Mouse (Mus musculus): ENCODE data around the gene Lrp5. TPM values are rescaled to one million over a fixed set of nuclear protein-coding genes. Genes with fewer than 3 reads are reported as not detected.

Gene Lrp5
- polyA plus RNA-seq, 1 experiment from 2014 or later: 11.3 TPM

- H3K27me3 ChIP-seq (ENCODE audit: control insufficient read depth, insufficient read depth, low read length): no peaks in the 10 kb centered on the region
- H3K4me1 ChIP-seq (ENCODE audit: control insufficient read depth, insufficient read depth, low read length): no peaks in the 10 kb centered on the region; the same call in 1 of the 2 replicates
- no peaks in the 10 kb centered on the region for H3K9me3 ChIP-seq (ENCODE audit: control insufficient read depth, low read depth, low read length)
- 94% methylated on average over 2 of the region's 2 CpGs for WGBS
- H3K4me3 ChIP-seq (ENCODE audit: low read depth, low read length): no peak overlapping the region
- ATAC-seq (ENCODE audit: insufficient number of reproducible peaks, insufficient read depth, low FRiP score, low read depth): no peak
- H3K36me3 ChIP-seq (ENCODE audit: control insufficient read depth, insufficient read depth, low read length): no peaks in the 10 kb centered on the region
- H3K27ac ChIP-seq (ENCODE audit: low read length): no peak overlapping the region
- no peak overlapping the region for H3K9ac ChIP-seq (replicated peaks; ENCODE audit: low read depth, low read length)
- H3K4me2 ChIP-seq (replicated peaks; ENCODE audit: low read depth, low read length): no peak overlapping the region
These were observed 13.2 kb downstream of the Lrp5 start for GRCm38 (mm10) chr19:3673149-3673548.

- Histone ChIP-seq H3K4me3 (ENCODE audit: low read depth, low read length) (no peak overlapping the region), H3K4me2 (replicated peaks; ENCODE audit: low read depth, low read length) (no peak overlapping the region), H3K4me1 (ENCODE audit: control insufficient read depth, insufficient read depth, low read length) (peaks cover 19% of the 10 kb centered on the region; the same call in 1 of the 2 replicates), H3K9ac (replicated peaks; ENCODE audit: low read depth, low read length) (no peak overlapping the region), H3K36me3 (ENCODE audit: control insufficient read depth, insufficient read depth, low read length) (no peaks in the 10 kb centered on the region), H3K27me3 (ENCODE audit: control insufficient read depth, insufficient read depth, low read length) (no peaks in the 10 kb centered on the region), H3K27ac (ENCODE audit: low read length) (peak overlapping the region; percentile 34; the same call in 1 of the 2 replicates), H3K9me3 (ENCODE audit: control insufficient read depth, low read depth, low read length) (no peaks in the 10 kb centered on the region)
- WGBS: 60% methylated on average over 13 of the region's 13 CpGs
- no peak for ATAC-seq (ENCODE audit: insufficient number of reproducible peaks, insufficient read depth, low FRiP score, low read depth)
These were observed 17.3 kb downstream of the Lrp5 start for GRCm38 (mm10) chr19:3669100-3669499.

GRCm38 (mm10) chr19:3668551-3668950 lies 17.8 kb downstream of the Lrp5 start:
- ATAC-seq (ENCODE audit: insufficient number of reproducible peaks, insufficient read depth, low FRiP score, low read depth): no peak
- Histone ChIP-seq H3K27ac (ENCODE audit: low read length) (peak overlapping the region; percentile 34; the same call in 1 of the 2 replicates), H3K27me3 (ENCODE audit: control insufficient read depth, insufficient read depth, low read length) (no peaks in the 10 kb centered on the region), H3K4me3 (ENCODE audit: low read depth, low read length) (no peak overlapping the region), H3K9me3 (ENCODE audit: control insufficient read depth, low read depth, low read length) (no peaks in the 10 kb centered on the region), H3K4me2 (replicated peaks; ENCODE audit: low read depth, low read length) (no peak overlapping the region), H3K4me1 (ENCODE audit: control insufficient read depth, insufficient read depth, low read length) (peaks cover 19% of the 10 kb centered on the region; the same call in 1 of the 2 replicates), H3K36me3 (ENCODE audit: control insufficient read depth, insufficient read depth, low read length) (no peaks in the 10 kb centered on the region), H3K9ac (replicated peaks; ENCODE audit: low read depth, low read length) (no peak overlapping the region)
- 77% methylated on average over 10 of the region's 10 CpGs for WGBS

GRCm38 (mm10) chr19:3667979-3668378 lies 18.4 kb downstream of the Lrp5 start:
- Histone ChIP-seq H3K4me3 (ENCODE audit: low read depth, low read length) (no peak overlapping the region), H3K27me3 (ENCODE audit: control insufficient read depth, insufficient read depth, low read length) (no peaks in the 10 kb centered on the region), H3K4me1 (ENCODE audit: control insufficient read depth, insufficient read depth, low read length) (peaks cover 19% of the 10 kb centered on the region; the same call in 1 of the 2 replicates), H3K36me3 (ENCODE audit: control insufficient read depth, insufficient read depth, low read length) (no peaks in the 10 kb centered on the region), H3K27ac (ENCODE audit: low read length) (no peak overlapping the region), H3K4me2 (replicated peaks; ENCODE audit: low read depth, low read length) (no peak overlapping the region), H3K9me3 (ENCODE audit: control insufficient read depth, low read depth, low read length) (no peaks in the 10 kb centered on the region), H3K9ac (replicated peaks; ENCODE audit: low read depth, low read length) (no peak overlapping the region)
- 75% methylated on average over 11 of the region's 11 CpGs for WGBS
- no peak for ATAC-seq (ENCODE audit: insufficient number of reproducible peaks, insufficient read depth, low FRiP score, low read depth)

GRCm38 (mm10) chr19:3667155-3667895 lies 19.0 kb downstream of the Lrp5 start:
- no peak for ATAC-seq (ENCODE audit: insufficient number of reproducible peaks, insufficient read depth, low FRiP score, low read depth)
- no peaks in the 10 kb centered on the region for H3K9me3 ChIP-seq (ENCODE audit: control insufficient read depth, low read depth, low read length)
- H3K4me1 ChIP-seq (ENCODE audit: control insufficient read depth, insufficient read depth, low read length): peaks cover 21% of the 10 kb centered on the region; the same call in 1 of the 2 replicates
- H3K9ac ChIP-seq (replicated peaks; ENCODE audit: low read depth, low read length): no peak overlapping the region
- H3K4me3 ChIP-seq (ENCODE audit: low read depth, low read length): no peak overlapping the region
- H3K36me3 ChIP-seq (ENCODE audit: control insufficient read depth, insufficient read depth, low read length): no peaks in the 10 kb centered on the region
- H3K27ac ChIP-seq (ENCODE audit: low read length): no peak overlapping the region
- H3K27me3 ChIP-seq (ENCODE audit: control insufficient read depth, insufficient read depth, low read length): no peaks in the 10 kb centered on the region
- 66% methylated on average over 6 of the region's 6 CpGs for WGBS
- H3K4me2 ChIP-seq (replicated peaks; ENCODE audit: low read depth, low read length): no peak overlapping the region

- H3K27ac ChIP-seq (ENCODE audit: low read length): no peak overlapping the region
- H3K4me1 ChIP-seq (ENCODE audit: control insufficient read depth, insufficient read depth, low read length): peaks cover 21% of the 10 kb centered on the region; the same call in 1 of the 2 replicates
- no peaks in the 10 kb centered on the region for H3K9me3 ChIP-seq (ENCODE audit: control insufficient read depth, low read depth, low read length)
- ATAC-seq (ENCODE audit: insufficient number of reproducible peaks, insufficient read depth, low FRiP score, low read depth): no peak
- H3K36me3 ChIP-seq (ENCODE audit: control insufficient read depth, insufficient read depth, low read length): no peaks in the 10 kb centered on the region
- H3K4me3 ChIP-seq (ENCODE audit: low read depth, low read length): no peak overlapping the region
- H3K4me2 ChIP-seq (replicated peaks; ENCODE audit: low read depth, low read length): no peak overlapping the region
- no peaks in the 10 kb centered on the region for H3K27me3 ChIP-seq (ENCODE audit: control insufficient read depth, insufficient read depth, low read length)
- WGBS: 81% methylated on average over 2 of the region's 2 CpGs
- no peak overlapping the region for H3K9ac ChIP-seq (replicated peaks; ENCODE audit: low read depth, low read length)
These were observed 19.7 kb downstream of the Lrp5 start for GRCm38 (mm10) chr19:3666632-3667031.

GRCm38 (mm10) chr19:3665510-3665909 lies 20.9 kb downstream of the Lrp5 start:
- H3K4me3 ChIP-seq (ENCODE audit: low read depth, low read length): no peak overlapping the region
- no peak for ATAC-seq (ENCODE audit: insufficient number of reproducible peaks, insufficient read depth, low FRiP score, low read depth)
- H3K4me1 ChIP-seq (ENCODE audit: control insufficient read depth, insufficient read depth, low read length): peaks cover 21% of the 10 kb centered on the region; the same call in 1 of the 2 replicates
- WGBS: 29% methylated on average over 5 of the region's 5 CpGs
- no peaks in the 10 kb centered on the region for H3K9me3 ChIP-seq (ENCODE audit: control insufficient read depth, low read depth, low read length)
- H3K9ac ChIP-seq (replicated peaks; ENCODE audit: low read depth, low read length): no peak overlapping the region
- no peaks in the 10 kb centered on the region for H3K36me3 ChIP-seq (ENCODE audit: control insufficient read depth, insufficient read depth, low read length)
- no peaks in the 10 kb centered on the region for H3K27me3 ChIP-seq (ENCODE audit: control insufficient read depth, insufficient read depth, low read length)
- H3K27ac ChIP-seq (ENCODE audit: low read length): no peak overlapping the region
- H3K4me2 ChIP-seq (replicated peaks; ENCODE audit: low read depth, low read length): no peak overlapping the region

GRCm38 (mm10) chr19:3657947-3658346 lies 28.4 kb downstream of the Lrp5 start:
- ATAC-seq (ENCODE audit: insufficient number of reproducible peaks, insufficient read depth, low FRiP score, low read depth): no peak
- Histone ChIP-seq H3K4me3 (ENCODE audit: low read depth, low read length) (no peak overlapping the region), H3K36me3 (ENCODE audit: control insufficient read depth, insufficient read depth, low read length) (peaks cover 19% of the 10 kb centered on the region), H3K27ac (ENCODE audit: low read length) (no peak overlapping the region), H3K27me3 (ENCODE audit: control insufficient read depth, insufficient read depth, low read length) (no peaks in the 10 kb centered on the region), H3K4me1 (ENCODE audit: control insufficient read depth, insufficient read depth, low read length) (0 out of 2 replicates have a peak, but pooled peaks cover 2% of the 10 kb centered on the region), H3K9me3 (ENCODE audit: control insufficient read depth, low read depth, low read length) (no peaks in the 10 kb centered on the region; the same call in 1 of the 2 replicates), H3K9ac (replicated peaks; ENCODE audit: low read depth, low read length) (no peak overlapping the region), H3K4me2 (replicated peaks; ENCODE audit: low read depth, low read length) (no peak overlapping the region)
- 95% methylated on average over 4 of the region's 4 CpGs for WGBS
